Mouse (Mus musculus): ENCODE measurements around the gene Med29.

- TF ChIP-seq TAL1 (IDR thresholded peaks at IDR 0.05; ENCODE audit: low read length), result no peak
- TF ChIP-seq GATA1 (IDR thresholded peaks at IDR 0.05; ENCODE audit: low read length), result no peak
These were observed 37.9 kb downstream of the Med29 start for GRCm38 (mm10) chr7:28354596-28354995.

Measured in erythroblast, embryonic 14.5 days (primary cell).